Mouse (Mus musculus) heart, embryonic 14.5 days (tissue): Measurements from ENCODE around the gene Msi2. TPM values are rescaled to one million over a fixed set of nuclear protein-coding genes. Genes with fewer than 3 reads are reported as not detected.

Experiments used
- ATAC-seq: fragments of 200-750 bp; cut with Nextera tagmentation; 2 replicates; pipeline ENCODE4 v1.8.0; 2017; ENCODE audit warnings: low read depth, moderate TSS enrichment; ENCODE audit not compliant: insufficient number of reproducible peaks, insufficient read depth, low FRiP score
- H3K27ac ChIP-seq, 2 experiments: fragments of 200-500 bp in 1 of 2; fragments of 300-500 bp in 1 of 2; sonication (generic) in 1 of 2; replicated peaks in 1 of 2; 2 replicates each; pipeline ENCODE4 v1.5.1; 2012 to 2014; ENCODE audit warnings: low read depth in 2 of 2, low read length in 2 of 2, control low read depth in 1 of 2, mild to moderate bottlenecking in 1 of 2, mixed read lengths in 1 of 2; ENCODE audit not compliant: control insufficient read depth in 1 of 2, insufficient read depth in 1 of 2
- H3K27me3 ChIP-seq: fragments of 300-500 bp; sonication (generic); 2 replicates; pipeline ENCODE4 v1.6.1; 2014; ENCODE audit warnings: mild to moderate bottlenecking, low read length, control low read depth; ENCODE audit not compliant: control insufficient read depth, insufficient read depth
- H3K36me3 ChIP-seq: fragments of 300-500 bp; sonication (generic); 2 replicates; pipeline ENCODE4 v1.6.1; 2014; ENCODE audit warnings: mild to moderate bottlenecking, control low read depth, low read length, mixed read lengths; ENCODE audit not compliant: control insufficient read depth, insufficient read depth
- H3K4me1 ChIP-seq, 2 experiments: fragments of 200-500 bp in 1 of 2; fragments of 300-500 bp in 1 of 2; sonication (generic) in 1 of 2; 2 replicates each; pipeline ENCODE4 v1.6.1; 2012 to 2014; ENCODE audit warnings: low read length in 2 of 2, control low read depth in 1 of 2, mixed read lengths in 1 of 2; ENCODE audit not compliant: control insufficient read depth in 2 of 2, insufficient read depth in 2 of 2
- H3K4me2 ChIP-seq: fragments of 300-500 bp; sonication (generic); 2 replicates; pipeline ENCODE4 v1.6.1; 2014; ENCODE audit warnings: mild to moderate bottlenecking, low read length
- H3K4me3 ChIP-seq, 2 experiments: fragments of 200-500 bp in 1 of 2; fragments of 300-500 bp in 1 of 2; sonication (generic) in 1 of 2; 2 replicates each; pipeline ENCODE4 v1.5.1; 2012 to 2014; ENCODE audit warnings: low read length in 2 of 2, mild to moderate bottlenecking in 2 of 2, control low read depth in 1 of 2, low read depth in 1 of 2, moderate library complexity in 1 of 2; ENCODE audit not compliant: control insufficient read depth in 1 of 2, insufficient read depth in 1 of 2
- H3K9ac ChIP-seq: fragments of 300-500 bp; sonication (generic); 2 replicates; pipeline ENCODE4 v1.6.1; 2014; ENCODE audit warnings: mild to moderate bottlenecking, low read length
- H3K9me3 ChIP-seq: fragments of 300-500 bp; sonication (generic); 2 replicates; pipeline ENCODE4 v1.6.1; 2016; ENCODE audit warnings: low read length, control low read depth; ENCODE audit not compliant: control insufficient read depth
- WGBS: fragments of 180-500 bp; shearing (Covaris S2); extraction: QIAGEN DNeasy Blood & Tissue Kit; methylation state at CpG from one replicate; pipeline ENCODE4 v1.1.7; 2014; 5-methylcytosine and 5-hydroxymethylcytosine counted together
- polyA plus RNA-seq: library from polyadenylated mRNA; unstranded; fragments of >200 nt; fragmentation: Nextera tagmentation; extraction: Ambion mirVana; gene quantifications from 2 replicates; pipeline ENCODE4 v1.2.1, GENCODE M21; 2014

Gene Msi2
- polyA plus RNA-seq, 1 experiment from 2014 or later = 20.9 TPM

- H3K4me3 ChIP-seq = no peak overlapping the region
- WGBS = 41% methylated on average over 18 of the region's 18 CpGs
- no peaks in the 10 kb centered on the region for H3K27me3 ChIP-seq
- H3K4me2 ChIP-seq = no peak overlapping the region
- peak overlapping the region; percentile 1 to 75; a peak in 2 of 4 replicates for H3K27ac ChIP-seq
- ATAC-seq = no peak
- no peaks in the 10 kb centered on the region for H3K9me3 ChIP-seq
- H3K9ac ChIP-seq = peak overlapping the region; percentile 50
- peaks cover 13% of the 10 kb centered on the region for H3K36me3 ChIP-seq
- peaks cover 23 to 45% of the 10 kb centered on the region in 2 experiments for H3K4me1 ChIP-seq
Measured at GRCm38 (mm10) chr11:88414157-88414870, 304.0 kb downstream of the Msi2 start.

- H3K9ac ChIP-seq = no peak overlapping the region
- no peak for ATAC-seq
- WGBS = 57% methylated on average over 5 of the region's 5 CpGs
Measured at GRCm38 (mm10) chr11:88412423-88413094, 305.8 kb downstream of the Msi2 start.

GRCm38 (mm10) chr11:88408305-88408704 lies 310.0 kb downstream of the Msi2 start:
- H3K4me3 ChIP-seq = no peak overlapping the region
- no peak overlapping the region for H3K9ac ChIP-seq
- no peak for ATAC-seq
- peaks cover 36 to 54% of the 10 kb centered on the region in 2 experiments for H3K4me1 ChIP-seq
- WGBS = 67% methylated on average over 8 of the region's 8 CpGs
- no peak overlapping the region for H3K4me2 ChIP-seq
- H3K36me3 ChIP-seq = peaks cover 12% of the 10 kb centered on the region
- no peaks in the 10 kb centered on the region for H3K27me3 ChIP-seq
- H3K27ac ChIP-seq = peak overlapping the region in 1 of 2 experiments; percentile 20; a peak in 1 of 4 replicates
- H3K9me3 ChIP-seq = no peaks in the 10 kb centered on the region

More at GRCm38 (mm10) chr11:88412423-88413094, 305.8 kb downstream of the Msi2 start:
- H3K36me3 ChIP-seq = peaks cover 14% of the 10 kb centered on the region
- no peak overlapping the region for H3K4me2 ChIP-seq
- no peaks in the 10 kb centered on the region for H3K27me3 ChIP-seq
- no peak overlapping the region for H3K4me3 ChIP-seq
- H3K9me3 ChIP-seq = no peaks in the 10 kb centered on the region
- peaks cover 20 to 40% of the 10 kb centered on the region in 2 experiments for H3K4me1 ChIP-seq
- no peak overlapping the region for H3K27ac ChIP-seq

- Histone ChIP-seq H3K9ac (no peak overlapping the region), H3K9me3 (no peaks in the 10 kb centered on the region), H3K27ac (peak overlapping the region; percentile 13 to 98), H3K4me1 (peaks cover 46 to 67% of the 10 kb centered on the region in 2 experiments), H3K4me2 (no peak overlapping the region), H3K4me3 (no peak overlapping the region), H3K36me3 (peaks cover 5% of the 10 kb centered on the region; the same call in 1 of the 2 replicates), H3K27me3 (no peaks in the 10 kb centered on the region)
- 79% methylated on average over 3 of the region's 3 CpGs for WGBS
- no peak for ATAC-seq
Measured at GRCm38 (mm10) chr11:88406408-88406915, 311.9 kb downstream of the Msi2 start.

- Histone ChIP-seq H3K27me3 (no peaks in the 10 kb centered on the region), H3K27ac (peak overlapping the region; percentile 98), H3K9ac (peak overlapping the region; percentile 54), H3K36me3 (peaks cover 2% of the 10 kb centered on the region; the same call in 1 of the 2 replicates), H3K4me3 (peak overlapping the region in 1 of 2 experiments; percentile 8; a peak in 1 of 4 replicates), H3K4me2 (peak overlapping the region; percentile 55), H3K4me1 (peaks cover 58 to 81% of the 10 kb centered on the region in 2 experiments), H3K9me3 (no peaks in the 10 kb centered on the region)
- ATAC-seq = peak; percentile 57; the same call in 1 of the 2 replicates
- WGBS = 14% methylated on average over 17 of the region's 17 CpGs
Measured at GRCm38 (mm10) chr11:88404816-88405613, 313.3 kb downstream of the Msi2 start.

- peak overlapping the region; percentile 98 for H3K27ac ChIP-seq
- ATAC-seq = no peak
- H3K4me1 ChIP-seq = peaks cover 61 to 86% of the 10 kb centered on the region in 2 experiments
- no peak overlapping the region for H3K4me3 ChIP-seq
- WGBS = 41% methylated on average over 5 of the region's 5 CpGs
- no peaks in the 10 kb centered on the region for H3K9me3 ChIP-seq
- H3K9ac ChIP-seq = peak overlapping the region; percentile 54
- peaks cover 2% of the 10 kb centered on the region; the same call in 1 of the 2 replicates for H3K36me3 ChIP-seq
- peak overlapping the region; percentile 55 for H3K4me2 ChIP-seq
- no peaks in the 10 kb centered on the region for H3K27me3 ChIP-seq
Measured at GRCm38 (mm10) chr11:88404247-88404677, 314.1 kb downstream of the Msi2 start.

GRCm38 (mm10) chr11:88402290-88402689 lies 316.0 kb downstream of the Msi2 start:
- Histone ChIP-seq H3K27me3 (no peaks in the 10 kb centered on the region), H3K4me3 (no peak overlapping the region), H3K36me3 (peaks cover 5% of the 10 kb centered on the region; the same call in 1 of the 2 replicates), H3K4me1 (peaks cover 56 to 76% of the 10 kb centered on the region in 2 experiments), H3K4me2 (no peak overlapping the region), H3K27ac (peak overlapping the region; percentile 72 to 98), H3K9ac (peak overlapping the region; percentile 53; the same call in 1 of the 2 replicates), H3K9me3 (no peaks in the 10 kb centered on the region)
- no peak for ATAC-seq
- 21% methylated on average over 7 of the region's 7 CpGs for WGBS
